Mouse (Mus musculus): ENCODE measurements at regions not wholly inside any gene's neighbourhood (a gene's known extent, or its start where the extent isn't known, plus 50 kb on each side); places are given as distances from the start of the nearest gene placed in this dataset.

GRCm38 (mm10) chr10:10113256-10113655 lies 212.4 kb upstream of the Stxbp5 start:
- no peak for TF ChIP-seq CTCF (IDR thresholded peaks at IDR 0.05; ENCODE audit: borderline replicate concordance, insufficient read depth, low read depth, low read length)
- TF ChIP-seq POLR2A (IDR thresholded peaks at IDR 0.05; ENCODE audit: borderline replicate concordance, insufficient read depth, low read length), result no peak

All from cerebellum, adult 2 months (tissue).